9 mouse cellular contexts compared by ENCODE assay signal in genomic region chr14:124676506-124677177, GRCm38 (mm10). TPM values are rescaled to one million over a fixed set of nuclear protein-coding genes. Genes with fewer than 3 reads are reported as not detected.
DNase-seq lines count a peak whose midpoint lies in the region; ATAC-seq and TF ChIP-seq lines count a peak whose summit lies in the region.
"Had no signal": no experiment of that assay in that cellular context is flagged by ENCODE, and none has a peak within 500 bp of the region (broad histone marks: within the 10 kb centered on the region; RNA-seq: fewer than 3 reads in every experiment).

Fgf14 (minus strand) TSS chr14:124677127.

- no peak for ATAC-seq in kidney, embryonic 16.5 days (ENCODE audit: low FRiP score, low TSS enrichment)
- ATAC-seq in embryonic facial prominence, embryonic 13.5 days (ENCODE audit: insufficient number of reproducible peaks, insufficient read depth, low FRiP score, low TSS enrichment, low read depth), result no peak
- ATAC-seq in intestine, embryonic 16.5 days, result no peak
- no peak for ATAC-seq in midbrain, postnatal 0 days (ENCODE audit: low FRiP score)
- ATAC-seq: Patski had no signal

- H3K27ac ChIP-seq in kidney, embryonic 16.5 days (ENCODE audit: low read length), result no peak within 1 kb of the TSS
- H3K27ac ChIP-seq in embryonic facial prominence, embryonic 13.5 days, result no peak within 1 kb of the TSS
- no peak within 1 kb of the TSS for H3K27ac ChIP-seq in intestine, embryonic 16.5 days (ENCODE audit: low read length)
- H3K27ac ChIP-seq in midbrain, postnatal 0 days (ENCODE audit: low read depth, low read length), result peak within 1 kb of the TSS; percentile 77

- H3K4me3 ChIP-seq in kidney, embryonic 16.5 days (ENCODE audit: low read length), result peak within 1 kb of the TSS; percentile 37
- H3K4me3 ChIP-seq in embryonic facial prominence, embryonic 13.5 days, result peak within 1 kb of the TSS; percentile 40
- H3K4me3 ChIP-seq in intestine, embryonic 16.5 days (ENCODE audit: low read length), result peak within 1 kb of the TSS; percentile 41
- H3K4me3 ChIP-seq in midbrain, postnatal 0 days (ENCODE audit: low read depth, low read length), result peak within 1 kb of the TSS; percentile 70

- H3K4me2 ChIP-seq in kidney, embryonic 16.5 days (replicated peaks; ENCODE audit: low read depth, low read length), result peak within 1 kb of the TSS; percentile 55
- peak within 1 kb of the TSS; percentile 73 for H3K4me2 ChIP-seq in embryonic facial prominence, embryonic 13.5 days
- peak within 1 kb of the TSS; percentile 72 for H3K4me2 ChIP-seq in intestine, embryonic 16.5 days (ENCODE audit: low read depth, low read length)
- H3K4me2 ChIP-seq in midbrain, postnatal 0 days (ENCODE audit: low read depth, low read length, poor library complexity, severe bottlenecking), result peak within 1 kb of the TSS; percentile 86

- H3K9me3 ChIP-seq in kidney, embryonic 16.5 days (ENCODE audit: low read length), result no peaks in the 10 kb centered on the region
- no peaks in the 10 kb centered on the region for H3K9me3 ChIP-seq in embryonic facial prominence, embryonic 13.5 days
- no peaks in the 10 kb centered on the region for H3K9me3 ChIP-seq in intestine, embryonic 16.5 days (ENCODE audit: control insufficient read depth, low read length)
- H3K9me3 ChIP-seq in midbrain, postnatal 0 days (ENCODE audit: low read length), result no peaks in the 10 kb centered on the region

- peaks cover 30% of the 10 kb centered on the region for H3K27me3 ChIP-seq in kidney, embryonic 16.5 days (ENCODE audit: insufficient read depth, low read length)
- peaks cover 33% of the 10 kb centered on the region for H3K27me3 ChIP-seq in embryonic facial prominence, embryonic 13.5 days
- H3K27me3 ChIP-seq in intestine, embryonic 16.5 days (replicated peaks; ENCODE audit: control insufficient read depth, insufficient read depth, low read length), result 0 out of 2 replicates have a peak, but pooled peaks cover 9% of the 10 kb centered on the region
- no peaks in the 10 kb centered on the region for H3K27me3 ChIP-seq in midbrain, postnatal 0 days (ENCODE audit: insufficient read depth, low read length)

- H3K9ac ChIP-seq in kidney, embryonic 16.5 days (replicated peaks; ENCODE audit: low read length), result no peak within 1 kb of the TSS
- H3K9ac ChIP-seq in embryonic facial prominence, embryonic 13.5 days, result peak within 1 kb of the TSS; percentile 54
- H3K9ac ChIP-seq in intestine, embryonic 16.5 days (ENCODE audit: low read depth, low read length), result peak within 1 kb of the TSS; percentile 33; the same call in 1 of the 2 replicates
- peak within 1 kb of the TSS; percentile 72 for H3K9ac ChIP-seq in midbrain, postnatal 0 days (replicated peaks; ENCODE audit: low read length, poor library complexity, severe bottlenecking)

- 12% methylated on average over 12 of the region's 12 CpGs for WGBS in kidney, embryonic 16.5 days
- 13% methylated on average over 12 of the region's 12 CpGs for WGBS in embryonic facial prominence, embryonic 13.5 days
- 22% methylated on average over 12 of the region's 12 CpGs for WGBS in intestine, embryonic 16.5 days
- WGBS in midbrain, postnatal 0 days, result 3% methylated on average over 12 of the region's 12 CpGs

- no peaks in the 10 kb centered on the region for H3K36me3 ChIP-seq in kidney, embryonic 16.5 days (ENCODE audit: insufficient read depth, low read length)
- H3K36me3 ChIP-seq in embryonic facial prominence, embryonic 13.5 days, result no peaks in the 10 kb centered on the region
- H3K36me3 ChIP-seq in intestine, embryonic 16.5 days (ENCODE audit: control insufficient read depth, insufficient read depth, low read length), result no peaks in the 10 kb centered on the region
- H3K36me3 ChIP-seq in midbrain, postnatal 0 days (ENCODE audit: insufficient read depth, low read length), result no peaks in the 10 kb centered on the region

- H3K4me1 ChIP-seq in kidney, embryonic 16.5 days (ENCODE audit: insufficient read depth, low read length), result peaks cover 13% of the 10 kb centered on the region; the same call in 1 of the 2 replicates
- H3K4me1 ChIP-seq in embryonic facial prominence, embryonic 13.5 days, result peaks cover 22% of the 10 kb centered on the region; the same call in 1 of the 2 replicates
- H3K4me1 ChIP-seq in intestine, embryonic 16.5 days (ENCODE audit: control insufficient read depth, insufficient read depth, low read length), result peaks cover 7% of the 10 kb centered on the region
- no peaks in the 10 kb centered on the region for H3K4me1 ChIP-seq in midbrain, postnatal 0 days (ENCODE audit: insufficient read depth, low read length)

- TF ChIP-seq CTCF in midbrain, postnatal 0 days (IDR thresholded peaks at IDR 0.05), result no peak

- no peak for DNase-seq in kidney, postnatal 10 days
- peak; percentile 14 for DNase-seq in midbrain, postnatal 0 days (ENCODE audit: low spot score)
- DNase-seq in urinary bladder, postnatal 14 days (ENCODE audit: low spot score), result no peak
- no peak for DNase-seq in kidney, adult 9 months
- DNase-seq in lung, postnatal 25 days (ENCODE audit: low spot score), result no peak

RNA-seq across cellular contexts. Expression of gene Fgf14, which starts in this region (rescaled TPM):
- 0.09 and 0.20 TPM in 2 replicates for polyA plus RNA-seq in kidney, embryonic 16.5 days (2015; fragmentation: Nextera tagmentation; extraction: Ambion mirVana)
- 1.1 and 1.2 TPM in 2 replicates for polyA plus RNA-seq in embryonic facial prominence, embryonic 13.5 days (2015; fragmentation: Nextera tagmentation; extraction: Ambion mirVana)
- polyA plus RNA-seq in intestine, embryonic 16.5 days (2015; fragmentation: Nextera tagmentation; extraction: Ambion mirVana), result 1.3 and 1.4 TPM in 2 replicates
- 48.3 and 49.1 TPM in 2 replicates for total RNA-seq in midbrain, postnatal 0 days (2014; rRNA removed)
- 33.6 and 35.2 TPM in 2 replicates for polyA plus RNA-seq in midbrain, postnatal 0 days (2015; fragmentation: Nextera tagmentation; extraction: Ambion mirVana)
- polyA plus RNA-seq: Patski had no signal

Comparison
In these comparisons a context has a peak if more than half of its experiments do, and no peak if none do; other contexts are left out.
1. RNA of gene Fgf14 (polyA plus RNA-seq): 33.6 to 35.2 TPM in midbrain, postnatal 0 days; 1.3 to 1.4 TPM in intestine, embryonic 16.5 days, 1.1 to 1.2 TPM in embryonic facial prominence, embryonic 13.5 days and 0.09 to 0.20 TPM in kidney, embryonic 16.5 days; every median in the first group is over 10 times any median in the second.
2. Peak in every context shown above with its lines, with median percentiles within 50 percentile points of each other: H3K4me2 ChIP-seq and H3K4me3 ChIP-seq.